Mouse (Mus musculus) midbrain, postnatal 0 days (tissue): ENCODE measurements at regions not wholly inside any gene's neighbourhood (a gene's known extent, or its start where the extent isn't known, plus 50 kb on each side); places are given as distances from the start of the nearest gene placed in this dataset.

Source experiments
- ATAC-seq: fragments of 200-750 bp; cut with Nextera tagmentation; 2 replicates; pipeline ENCODE4 v1.8.0; 2017; ENCODE audit warnings: moderate number of reproducible peaks, mild to moderate bottlenecking, moderate TSS enrichment, moderate library complexity; ENCODE audit not compliant: low FRiP score
- DNase-seq: peaks from one replicate; pipeline ENCODE4 v3.0.0-alpha.2; 2015; ENCODE audit warnings: low spot score
- H3K27ac ChIP-seq: fragments of 300-500 bp; sonication (generic); 2 replicates; pipeline ENCODE4 v1.5.1; 2014; ENCODE audit warnings: low read depth, mild to moderate bottlenecking, low read length, mixed read lengths
- H3K27me3 ChIP-seq: fragments of 300-500 bp; sonication (generic); 2 replicates; pipeline ENCODE4 v1.6.1; 2014; ENCODE audit warnings: low read length, control low read depth, mixed read lengths; ENCODE audit not compliant: insufficient read depth
- H3K36me3 ChIP-seq: fragments of 300-500 bp; sonication (generic); 2 replicates; pipeline ENCODE4 v1.6.1; 2014; ENCODE audit warnings: low read length, control low read depth, mixed read lengths; ENCODE audit not compliant: insufficient read depth
- H3K4me1 ChIP-seq: fragments of 300-500 bp; sonication (generic); 2 replicates; pipeline ENCODE4 v1.6.1; 2014; ENCODE audit warnings: mild to moderate bottlenecking, control low read depth, antibody characterized with exemption, low read length, mixed read lengths; ENCODE audit not compliant: insufficient read depth
- H3K4me2 ChIP-seq: fragments of 300-500 bp; sonication (generic); 2 replicates; pipeline ENCODE4 v1.6.1; 2014; ENCODE audit warnings: low read depth, mild to moderate bottlenecking, low read length, mixed read lengths; ENCODE audit not compliant: poor library complexity, severe bottlenecking
- H3K4me3 ChIP-seq: fragments of 300-500 bp; sonication (generic); 2 replicates; pipeline ENCODE4 v1.5.1; 2014; ENCODE audit warnings: low read depth, mild to moderate bottlenecking, low read length, moderate library complexity
- H3K9ac ChIP-seq: fragments of 300-500 bp; sonication (generic); replicated peaks from 2 replicates; pipeline ENCODE4 v1.6.1; 2014; ENCODE audit warnings: mild to moderate bottlenecking, low read length, moderate library complexity, mixed read lengths; ENCODE audit not compliant: poor library complexity, severe bottlenecking
- H3K9me3 ChIP-seq: fragments of 300-500 bp; sonication (generic); 2 replicates; pipeline ENCODE4 v1.6.1; 2016; ENCODE audit warnings: low read length, control low read depth
- CTCF ChIP-seq: IDR thresholded peaks from 2 replicates; pipeline ENCODE4 v1.5.1; 2016; ENCODE audit warnings: antibody characterized with exemption, mild to moderate bottlenecking
- WGBS: fragments of 180-500 bp; shearing (Covaris S2); extraction: QIAGEN DNeasy Blood & Tissue Kit; methylation state at CpG from one replicate; pipeline ENCODE4 v1.1.7; 2014; 5-methylcytosine and 5-hydroxymethylcytosine counted together

DNA sequence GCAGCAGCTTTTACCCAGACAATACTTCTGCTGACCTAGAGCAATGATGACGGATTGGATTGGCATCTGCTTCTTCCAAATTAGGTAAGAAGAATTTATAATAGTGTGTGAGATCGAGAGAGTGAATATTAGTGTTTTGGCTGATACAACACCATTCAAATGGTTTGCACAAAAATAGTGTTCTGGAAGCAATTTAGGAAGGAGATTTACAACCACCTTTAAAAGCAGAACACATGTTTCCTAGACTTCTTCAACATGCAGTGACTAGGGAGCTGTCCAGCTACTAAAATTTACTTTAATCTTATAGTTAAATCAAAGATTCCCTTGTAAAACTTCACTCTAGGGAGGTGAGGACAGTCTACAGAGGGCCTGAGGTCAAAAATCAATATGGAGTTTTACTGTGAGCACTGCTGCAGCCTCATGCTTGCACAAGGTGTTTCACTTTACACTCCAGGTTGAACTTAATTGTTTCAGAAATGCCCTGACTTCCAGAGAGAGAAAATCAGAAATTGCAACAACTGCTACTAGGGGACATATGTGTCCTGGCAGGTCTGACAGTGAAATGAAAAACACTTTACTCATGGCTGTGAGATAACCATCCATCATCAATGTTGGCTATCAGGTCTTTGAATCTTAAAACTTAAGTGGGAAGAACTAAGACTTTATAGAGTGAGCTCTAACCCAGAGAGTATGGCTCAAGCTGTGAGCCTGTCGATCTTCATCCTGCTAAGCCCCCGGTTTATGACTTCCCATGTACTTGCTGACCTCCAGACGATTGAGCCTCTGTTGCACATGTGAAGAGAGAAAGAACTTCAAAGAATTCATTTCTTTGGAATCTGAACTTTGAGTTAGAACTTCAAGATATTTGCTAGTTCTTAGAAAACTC is 657.6 kb upstream of the Fat3 start:
- H3K4me1 ChIP-seq = no peaks in the 10 kb centered on the region
- WGBS = 64% methylated on average over 5 of the region's 5 CpGs
- H3K9ac ChIP-seq = no peak overlapping the region
- ATAC-seq (no peak), DNase-seq (no peak)
- no peaks in the 10 kb centered on the region for H3K9me3 ChIP-seq
- H3K27ac ChIP-seq = no peak overlapping the region
- H3K36me3 ChIP-seq = no peaks in the 10 kb centered on the region
- no peak overlapping the region for H3K4me2 ChIP-seq
- TF ChIP-seq CTCF = no peak
- H3K4me3 ChIP-seq = no peak overlapping the region
- H3K27me3 ChIP-seq = no peaks in the 10 kb centered on the region

DNA sequence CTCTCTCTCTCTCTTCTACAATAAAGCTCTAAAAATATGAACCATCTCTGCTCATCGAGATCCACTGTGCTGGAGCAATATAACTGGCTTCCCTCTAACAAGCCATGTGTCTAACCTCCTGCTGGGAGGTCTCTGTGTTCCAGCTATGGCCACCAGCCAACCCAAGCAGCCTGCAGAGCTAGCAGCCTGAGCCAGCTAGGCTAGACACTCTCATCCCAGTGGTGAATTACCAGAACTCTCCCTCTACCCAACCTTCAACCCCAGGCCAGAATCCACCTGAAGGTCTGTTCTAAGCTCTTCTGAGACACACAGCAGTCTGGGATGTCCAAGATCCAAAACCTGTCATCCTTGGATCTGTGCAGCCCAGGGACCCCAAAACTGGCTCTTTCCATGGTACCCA is 651.3 kb upstream of the Fat3 start:
- H3K27ac ChIP-seq = no peak overlapping the region
- TF ChIP-seq CTCF = no peak
- H3K9me3 ChIP-seq = no peaks in the 10 kb centered on the region
- H3K36me3 ChIP-seq = no peaks in the 10 kb centered on the region
- H3K27me3 ChIP-seq = no peaks in the 10 kb centered on the region
- 73% methylated on average over 1 of the region's 1 CpGs for WGBS
- DNase-seq = peak; percentile 2
- H3K4me1 ChIP-seq = no peaks in the 10 kb centered on the region
- no peak overlapping the region for H3K4me2 ChIP-seq
- H3K9ac ChIP-seq = no peak overlapping the region
- no peak for ATAC-seq
- H3K4me3 ChIP-seq = no peak overlapping the region

DNA sequence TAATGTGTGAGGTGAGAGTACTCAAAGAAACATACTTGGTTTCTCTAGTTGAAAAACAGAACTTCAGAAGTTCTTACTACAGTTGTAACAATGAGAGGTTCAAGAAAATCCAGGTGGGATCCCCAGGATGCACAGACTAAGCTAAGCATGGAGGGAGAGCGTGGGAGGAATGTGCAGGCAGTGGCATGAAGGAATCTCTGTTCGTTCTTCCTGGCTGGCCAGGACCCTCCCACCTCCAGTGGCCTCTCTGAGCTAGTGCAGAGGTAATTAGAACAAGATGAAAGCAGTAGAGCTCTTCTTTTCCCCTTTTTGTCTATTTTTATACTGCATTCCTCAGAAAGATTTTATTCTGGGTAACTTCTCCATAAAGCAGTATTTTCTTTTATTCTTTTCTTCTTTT is 648.3 kb upstream of the Fat3 start:
- Histone ChIP-seq H3K4me1 (no peaks in the 10 kb centered on the region), H3K9me3 (no peaks in the 10 kb centered on the region), H3K9ac (no peak overlapping the region), H3K4me3 (no peak overlapping the region), H3K4me2 (no peak overlapping the region), H3K36me3 (no peaks in the 10 kb centered on the region), H3K27ac (no peak overlapping the region), H3K27me3 (no peaks in the 10 kb centered on the region)
- WGBS = 69% methylated on average over 2 of the region's 2 CpGs
- no peak for ATAC-seq
- no peak for TF ChIP-seq CTCF
- no peak for DNase-seq
